Mouse (Mus musculus): ENCODE measurements at regions not wholly inside any gene's neighbourhood (a gene's known extent, or its start where the extent isn't known, plus 50 kb on each side); places are given as distances from the start of the nearest gene placed in this dataset.
A peak's percentile ranks its signal among the peaks of the same experiment; 100 is the strongest.

DNA sequence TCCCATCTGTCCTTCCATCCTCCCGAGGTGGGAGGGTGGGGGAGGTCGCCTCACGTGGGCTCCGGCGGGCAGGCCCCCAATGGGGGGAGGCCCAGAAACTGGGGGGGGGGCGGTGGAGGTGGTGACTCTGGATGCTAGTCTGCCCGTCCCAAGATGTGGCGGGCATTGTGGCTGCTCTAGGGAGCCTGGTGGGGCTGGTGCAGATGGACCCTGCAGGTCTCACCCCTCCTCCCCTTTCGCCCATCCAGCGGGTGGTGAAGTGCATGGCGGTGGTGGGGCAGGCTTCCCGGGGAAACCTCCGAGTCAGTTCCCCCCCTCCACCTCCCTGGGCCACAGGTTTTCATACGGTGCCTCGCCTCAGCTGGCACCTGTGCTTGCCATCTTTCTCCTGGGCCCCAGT, 88.6 kb downstream of the Inhba start:
- H3K4me1 ChIP-seq = no peaks in the 10 kb centered on the region
- no peak overlapping the region for H3K27ac ChIP-seq
- H3K9ac ChIP-seq = no peak overlapping the region
- no peak overlapping the region for H3K4me3 ChIP-seq
- no peaks in the 10 kb centered on the region for H3K27me3 ChIP-seq
- peaks cover 8% of the 10 kb centered on the region; the same call in 1 of the 2 replicates for H3K9me3 ChIP-seq
- H3K4me2 ChIP-seq (replicated peaks) = no peak overlapping the region
- no peaks in the 10 kb centered on the region for H3K36me3 ChIP-seq
- WGBS = 91% methylated on average over 14 of the region's 15 CpGs
- no peak for ATAC-seq (ENCODE audit: insufficient number of reproducible peaks, insufficient read depth, low FRiP score, low TSS enrichment)

- Histone ChIP-seq H3K4me1 (no peaks in the 10 kb centered on the region), H3K9me3 (no peaks in the 10 kb centered on the region), H3K27ac (no peak overlapping the region), H3K27me3 (no peaks in the 10 kb centered on the region), H3K4me3 (no peak overlapping the region), H3K36me3 (no peaks in the 10 kb centered on the region), H3K4me2 (replicated peaks) (no peak overlapping the region), H3K9ac (no peak overlapping the region)
- ATAC-seq (ENCODE audit: insufficient number of reproducible peaks, insufficient read depth, low FRiP score, low TSS enrichment) = no peak
- 44% methylated on average over 2 of the region's 2 CpGs for WGBS
These were observed 103.2 kb downstream of the Inhba start for GRCm38 (mm10) chr13:16114837-16115236.

DNA sequence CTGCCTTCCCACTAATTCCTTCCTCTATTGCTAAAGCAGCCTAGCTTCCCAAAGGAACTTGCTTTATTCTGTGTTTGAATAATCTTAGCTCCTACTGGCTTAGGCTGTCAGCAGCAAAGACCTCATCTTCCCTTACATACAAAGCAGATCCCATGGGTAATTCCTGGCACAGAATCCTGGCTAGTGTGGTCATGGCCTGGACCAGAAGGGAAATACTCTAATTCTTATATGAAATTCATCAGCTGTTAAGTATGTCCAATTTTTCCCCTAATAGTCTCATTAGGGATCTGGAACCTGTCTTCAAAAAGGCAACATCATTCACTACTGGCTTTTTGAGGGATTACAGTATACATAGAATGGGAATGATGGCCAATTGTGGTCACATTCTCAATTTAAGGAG, 135.0 kb downstream of the Inhba start:
- H3K4me2 ChIP-seq (replicated peaks) = no peak overlapping the region
- H3K27me3 ChIP-seq = no peaks in the 10 kb centered on the region
- no peaks in the 10 kb centered on the region for H3K4me1 ChIP-seq
- H3K9me3 ChIP-seq = no peaks in the 10 kb centered on the region
- no peak overlapping the region for H3K27ac ChIP-seq
- H3K4me3 ChIP-seq = no peak overlapping the region
- no peaks in the 10 kb centered on the region for H3K36me3 ChIP-seq
- no peak overlapping the region for H3K9ac ChIP-seq
- no peak for ATAC-seq (ENCODE audit: insufficient number of reproducible peaks, insufficient read depth, low FRiP score, low TSS enrichment)

DNA sequence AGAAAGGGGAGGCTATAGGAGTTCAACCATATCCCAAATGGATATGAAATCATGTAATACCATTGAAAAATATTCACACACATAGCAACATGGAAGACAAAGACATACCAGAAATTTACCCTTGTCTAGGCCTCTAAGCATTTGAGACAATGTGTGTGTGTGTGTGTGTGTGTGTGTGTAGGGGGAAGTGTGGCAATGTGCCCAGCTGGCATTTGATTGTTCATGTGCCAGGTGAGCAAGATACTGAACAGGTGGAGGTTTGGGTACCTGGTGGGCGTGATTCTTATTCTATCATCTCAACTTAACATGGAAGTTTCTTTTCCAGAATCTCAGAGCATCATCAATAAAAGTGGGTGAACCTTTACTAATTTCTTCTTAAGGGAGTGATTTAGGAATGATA, 143.3 kb downstream of the Inhba start:
- ATAC-seq (ENCODE audit: insufficient number of reproducible peaks, insufficient read depth, low FRiP score, low TSS enrichment) = no peak
- Histone ChIP-seq H3K4me1 (no peaks in the 10 kb centered on the region), H3K27me3 (no peaks in the 10 kb centered on the region), H3K9ac (no peak overlapping the region), H3K27ac (no peak overlapping the region), H3K4me2 (replicated peaks) (no peak overlapping the region), H3K4me3 (no peak overlapping the region), H3K9me3 (no peaks in the 10 kb centered on the region), H3K36me3 (no peaks in the 10 kb centered on the region)
- WGBS = 88% methylated on average over 1 of the region's 1 CpGs

DNA sequence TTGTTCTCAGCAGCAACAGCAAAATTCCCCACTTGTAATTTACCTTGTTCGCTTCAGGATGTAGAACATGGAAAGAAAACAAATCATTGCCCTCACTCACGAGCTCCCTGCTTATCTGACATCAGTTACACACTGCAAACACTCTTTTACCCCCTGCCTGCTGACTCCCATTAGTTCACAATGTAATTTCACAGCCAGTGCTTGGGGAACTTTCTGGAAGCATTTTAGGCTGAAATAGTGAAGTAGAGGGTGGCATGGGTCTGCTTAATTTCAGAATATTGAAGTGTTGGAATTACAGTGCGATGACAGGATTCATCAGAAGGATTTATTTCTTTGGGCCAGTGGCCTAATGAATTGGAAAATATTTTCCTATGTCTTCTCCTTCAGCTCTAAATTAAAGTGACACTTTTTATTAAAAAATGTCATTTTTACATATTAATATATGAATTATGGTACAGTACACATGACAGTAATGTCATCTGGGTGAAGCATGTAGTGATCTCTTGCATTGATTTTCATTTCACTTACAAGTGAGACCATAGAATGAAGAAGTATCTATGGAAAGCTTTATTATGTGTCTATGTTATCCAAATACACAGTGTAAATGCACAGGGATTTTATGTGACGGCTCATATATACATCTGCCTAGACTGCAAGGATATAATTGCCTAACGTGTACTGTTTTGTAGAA, 153.7 kb downstream of the Inhba start:
- 65% methylated on average over 5 of the region's 5 CpGs for WGBS

GRCm38 (mm10) chr13:16196692-16197091, 185.0 kb downstream of the Inhba start:
- 88% methylated on average over 1 of the region's 1 CpGs for WGBS
- Histone ChIP-seq H3K27ac (no peak overlapping the region), H3K9me3 (no peaks in the 10 kb centered on the region), H3K4me1 (no peaks in the 10 kb centered on the region), H3K9ac (no peak overlapping the region), H3K27me3 (no peaks in the 10 kb centered on the region), H3K36me3 (no peaks in the 10 kb centered on the region), H3K4me3 (no peak overlapping the region), H3K4me2 (replicated peaks) (no peak overlapping the region)
- ATAC-seq (ENCODE audit: insufficient number of reproducible peaks, insufficient read depth, low FRiP score, low TSS enrichment) = no peak

More for the DNA sequence above, 153.7 kb downstream of the Inhba start:
- no peak for ATAC-seq (ENCODE audit: insufficient number of reproducible peaks, insufficient read depth, low FRiP score, low TSS enrichment)
- no peak overlapping the region for H3K4me2 ChIP-seq (replicated peaks)
- no peak overlapping the region for H3K4me3 ChIP-seq
- no peak overlapping the region for H3K27ac ChIP-seq
- no peaks in the 10 kb centered on the region for H3K4me1 ChIP-seq
- no peaks in the 10 kb centered on the region for H3K9me3 ChIP-seq
- H3K36me3 ChIP-seq = no peaks in the 10 kb centered on the region
- no peaks in the 10 kb centered on the region for H3K27me3 ChIP-seq
- no peak overlapping the region for H3K9ac ChIP-seq

- ATAC-seq (ENCODE audit: insufficient number of reproducible peaks, insufficient read depth, low FRiP score, low TSS enrichment) = no peak
- 90% methylated on average over 1 of the region's 1 CpGs for WGBS
- H3K27me3 ChIP-seq = no peaks in the 10 kb centered on the region
- no peak overlapping the region for H3K27ac ChIP-seq
- H3K4me3 ChIP-seq = no peak overlapping the region
- no peak overlapping the region for H3K9ac ChIP-seq
- no peaks in the 10 kb centered on the region for H3K9me3 ChIP-seq
- H3K4me2 ChIP-seq (replicated peaks) = no peak overlapping the region
- H3K36me3 ChIP-seq = no peaks in the 10 kb centered on the region
- H3K4me1 ChIP-seq = no peaks in the 10 kb centered on the region
These were observed 188.4 kb downstream of the Inhba start for GRCm38 (mm10) chr13:16200046-16200445.

DNA sequence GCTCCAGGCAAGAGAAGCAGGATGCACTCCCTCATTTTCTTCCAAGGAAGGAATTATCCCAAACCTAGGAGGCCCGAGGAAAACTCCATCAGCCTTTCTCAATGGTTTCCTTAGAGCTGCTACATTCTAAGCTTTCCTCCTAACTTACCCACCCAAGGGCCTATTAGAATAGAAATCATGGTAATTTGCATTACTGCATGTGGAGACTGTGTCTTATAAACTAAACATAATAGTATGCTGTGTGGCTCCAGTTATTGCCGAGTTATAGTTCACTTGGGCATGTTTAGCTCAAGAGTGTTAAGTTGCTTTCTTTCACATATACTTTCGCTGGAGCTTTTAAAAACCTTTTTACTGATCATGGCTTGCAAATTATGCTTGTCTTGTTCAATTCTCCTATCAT, 191.5 kb downstream of the Inhba start:
- peak overlapping the region; percentile 17; the same call in 1 of the 2 replicates for H3K27ac ChIP-seq

GRCm38 (mm10) chr13:16204097-16204496, 192.4 kb downstream of the Inhba start:
- H3K4me3 ChIP-seq = no peak overlapping the region
- no peaks in the 10 kb centered on the region for H3K9me3 ChIP-seq
- 90% methylated on average over 5 of the region's 5 CpGs for WGBS
- no peaks in the 10 kb centered on the region for H3K36me3 ChIP-seq
- H3K4me1 ChIP-seq = no peaks in the 10 kb centered on the region
- no peaks in the 10 kb centered on the region for H3K27me3 ChIP-seq
- no peak overlapping the region for H3K27ac ChIP-seq
- H3K4me2 ChIP-seq (replicated peaks) = no peak overlapping the region
- no peak overlapping the region for H3K9ac ChIP-seq
- no peak for ATAC-seq (ENCODE audit: insufficient number of reproducible peaks, insufficient read depth, low FRiP score, low TSS enrichment)

More for the DNA sequence above, 191.5 kb downstream of the Inhba start:
- 66% methylated on average over 3 of the region's 3 CpGs for WGBS
- Histone ChIP-seq H3K36me3 (no peaks in the 10 kb centered on the region), H3K4me1 (no peaks in the 10 kb centered on the region), H3K9ac (no peak overlapping the region), H3K9me3 (no peaks in the 10 kb centered on the region), H3K4me2 (replicated peaks) (no peak overlapping the region), H3K4me3 (no peak overlapping the region), H3K27me3 (no peaks in the 10 kb centered on the region)
- no peak for ATAC-seq (ENCODE audit: insufficient number of reproducible peaks, insufficient read depth, low FRiP score, low TSS enrichment)

- WGBS = 74% methylated on average over 2 of the region's 2 CpGs
These were observed 199.8 kb downstream of the Inhba start for GRCm38 (mm10) chr13:16211482-16211881.

GRCm38 (mm10) chr13:16219877-16220276, 208.2 kb downstream of the Inhba start:
- Histone ChIP-seq H3K4me1 (no peaks in the 10 kb centered on the region), H3K4me2 (replicated peaks) (no peak overlapping the region)

More at GRCm38 (mm10) chr13:16211482-16211881, 199.8 kb downstream of the Inhba start:
- ATAC-seq (ENCODE audit: insufficient number of reproducible peaks, insufficient read depth, low FRiP score, low TSS enrichment) = no peak
- Histone ChIP-seq H3K4me3 (no peak overlapping the region), H3K27me3 (no peaks in the 10 kb centered on the region), H3K27ac (no peak overlapping the region), H3K4me1 (no peaks in the 10 kb centered on the region), H3K36me3 (no peaks in the 10 kb centered on the region), H3K4me2 (replicated peaks) (no peak overlapping the region), H3K9ac (no peak overlapping the region), H3K9me3 (no peaks in the 10 kb centered on the region)

DNA sequence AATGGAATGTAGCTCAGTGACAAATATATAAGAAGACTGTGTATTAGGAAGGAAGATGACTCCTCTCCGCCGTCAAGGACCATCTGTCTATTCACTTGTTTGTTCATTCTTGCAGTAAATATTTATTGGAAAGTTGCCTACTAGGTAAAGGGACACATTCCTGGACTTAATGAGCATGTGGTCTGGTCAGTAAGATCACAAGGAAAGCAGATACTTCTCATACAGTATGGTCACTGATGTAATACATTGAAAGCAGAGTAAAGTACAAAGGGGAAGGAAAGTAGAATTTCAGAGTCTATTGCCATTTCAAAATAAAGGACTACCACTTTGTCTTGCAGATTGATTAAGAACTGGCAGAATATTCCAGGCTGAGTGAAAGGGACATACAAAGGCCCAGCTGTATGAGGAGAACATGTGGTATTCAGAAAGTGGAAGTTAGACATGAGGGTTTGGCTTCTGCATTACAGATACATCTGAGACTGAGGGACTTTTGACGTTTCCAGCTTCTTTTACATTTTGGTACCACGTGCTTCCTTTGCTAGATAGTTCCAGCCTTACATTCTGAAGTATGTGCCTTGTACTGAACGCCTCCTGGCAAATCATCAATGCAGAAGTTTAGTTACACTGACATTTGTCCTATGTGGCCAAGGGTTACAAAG, 211.4 kb downstream of the Inhba start:
- Histone ChIP-seq H3K9me3 (no peaks in the 10 kb centered on the region), H3K27ac (no peak overlapping the region), H3K4me1 (no peaks in the 10 kb centered on the region; the same call in 1 of the 2 replicates), H3K36me3 (no peaks in the 10 kb centered on the region), H3K4me3 (no peak overlapping the region), H3K9ac (no peak overlapping the region), H3K27me3 (no peaks in the 10 kb centered on the region), H3K4me2 (replicated peaks) (no peak overlapping the region)
- no peak for ATAC-seq (ENCODE audit: insufficient number of reproducible peaks, insufficient read depth, low FRiP score, low TSS enrichment)
- WGBS = 78% methylated on average over 5 of the region's 5 CpGs

More at GRCm38 (mm10) chr13:16219877-16220276, 208.2 kb downstream of the Inhba start:
- Histone ChIP-seq H3K4me3 (no peak overlapping the region), H3K27ac (no peak overlapping the region), H3K9ac (no peak overlapping the region), H3K27me3 (no peaks in the 10 kb centered on the region), H3K36me3 (no peaks in the 10 kb centered on the region), H3K9me3 (no peaks in the 10 kb centered on the region)
- ATAC-seq (ENCODE audit: insufficient number of reproducible peaks, insufficient read depth, low FRiP score, low TSS enrichment) = no peak
